Mouse (Mus musculus) neutrophil, adult 5-6 weeks (primary cell): Measurements from ENCODE around the gene Olfr95. TPM values are rescaled to one million over a fixed set of nuclear protein-coding genes. Genes with fewer than 3 reads are reported as not detected.
A peak's percentile ranks its signal among the peaks of the same experiment; 100 is the strongest.
"Not testable (repeated sequence)": the region's sequence is repeated elsewhere in the genome, so short reads cannot be mapped to it uniquely, and the experiment has no call there.

Experiments used
- ATAC-seq: fragments of 151-379, 151-347 bp; 2 replicates; pipeline ENCODE4 v1.8.0; 2017; ENCODE audit warnings: mild to moderate bottlenecking, moderate TSS enrichment; ENCODE audit not compliant: insufficient number of reproducible peaks, poor library complexity, low FRiP score, severe bottlenecking; ENCODE audit errors: extremely low read depth
- total RNA-seq: library from RNA; stranded (forward); fragments of 200-1000 nt; gene quantifications from 2 replicates; pipeline ENCODE4 v1.2.3, GENCODE M21; 2017

Olfr95 gene
- total RNA-seq, result not detected in 2 replicates

- ATAC-seq, result no peak
Measured at GRCm38 (mm10) chr17:37213018-37213417, at the start of gene Olfr95. Gene Olfr95, minus strand, starts transcription at chr17:37213118.

GRCm38 (mm10) chr17:37250544-37250943 lies 37.6 kb upstream of the Olfr95 start:
- ATAC-seq, result peak; percentile 73

DNA sequence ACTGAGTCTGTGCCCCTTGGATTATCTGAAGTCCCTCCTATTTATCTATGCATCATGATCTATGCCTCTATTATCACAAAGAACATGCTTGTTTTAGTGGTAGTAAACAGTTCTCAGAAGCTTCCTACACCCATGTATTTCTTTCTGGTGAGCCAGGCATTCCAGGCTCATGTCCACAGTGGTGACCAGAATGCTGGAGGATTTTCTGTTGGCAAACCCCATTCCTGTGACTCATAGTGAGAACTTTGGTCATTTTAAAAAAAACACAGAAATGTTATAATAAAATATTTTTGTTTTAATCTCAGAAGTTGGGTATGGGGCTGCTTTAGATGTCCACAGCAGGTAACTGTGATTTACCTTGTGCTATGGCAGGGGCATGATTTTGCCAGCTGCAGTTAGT lies 36.5 kb upstream of the Olfr95 start:
- ATAC-seq, result no peak

- ATAC-seq, result peak; percentile 97
Measured at GRCm38 (mm10) chr17:37246715-37247114, 33.8 kb upstream of the Olfr95 start.

- ATAC-seq, result no peak
Measured at GRCm38 (mm10) chr17:37242198-37242597, 29.3 kb upstream of the Olfr95 start.

GRCm38 (mm10) chr17:37237230-37237629 lies 24.3 kb upstream of the Olfr95 start, which contains the start of gene Olfr97:
Gene Olfr97, minus strand, starts transcription at chr17:37237330.
- not testable (repeated sequence) for ATAC-seq

DNA sequence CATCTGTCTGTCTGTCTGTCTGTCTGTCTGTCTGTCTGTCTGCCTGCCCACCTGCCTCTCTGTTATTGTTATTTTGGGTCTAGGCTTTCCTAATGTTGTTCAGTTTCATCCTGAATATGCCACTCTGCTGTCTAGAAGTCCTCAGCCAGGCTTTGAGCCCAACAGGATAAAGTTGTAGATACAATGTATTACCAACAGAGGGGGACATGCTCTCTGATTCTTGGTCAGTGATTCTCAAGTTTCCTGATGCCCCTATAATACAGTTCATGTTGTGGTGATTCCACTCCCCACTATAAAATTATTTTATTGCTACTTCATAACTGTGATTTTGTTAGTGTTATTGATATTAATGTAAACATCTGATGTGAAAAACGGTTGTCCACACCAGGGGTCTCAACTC lies 9.0 kb upstream of the Olfr95 start:
- ATAC-seq, result no peak

DNA sequence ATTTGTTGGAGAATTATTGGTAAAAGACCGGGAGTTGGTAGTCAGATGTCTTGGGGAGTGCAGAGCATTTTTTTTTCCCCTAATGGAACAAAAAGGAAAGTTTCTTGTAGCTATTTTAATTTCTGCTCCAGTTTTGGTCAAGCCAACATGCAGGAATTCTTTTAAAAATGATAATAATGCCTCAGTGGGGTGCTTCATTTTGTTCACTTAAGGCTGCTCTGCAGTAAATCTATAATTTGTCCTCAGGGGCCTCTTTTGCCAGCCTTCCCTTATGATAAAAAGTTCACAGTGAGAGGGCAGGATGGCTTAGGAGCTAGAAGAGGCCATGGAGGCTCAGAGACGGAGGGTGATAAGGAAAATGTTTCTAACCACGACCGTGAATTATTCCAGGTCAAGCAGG lies 6.9 kb upstream of the Olfr95 start, which contains the start of gene Olfr96:
TSS of gene Olfr96 (plus strand) at position 301 of the 400 bp plus-strand sequence.
- ATAC-seq, result no peak

DNA sequence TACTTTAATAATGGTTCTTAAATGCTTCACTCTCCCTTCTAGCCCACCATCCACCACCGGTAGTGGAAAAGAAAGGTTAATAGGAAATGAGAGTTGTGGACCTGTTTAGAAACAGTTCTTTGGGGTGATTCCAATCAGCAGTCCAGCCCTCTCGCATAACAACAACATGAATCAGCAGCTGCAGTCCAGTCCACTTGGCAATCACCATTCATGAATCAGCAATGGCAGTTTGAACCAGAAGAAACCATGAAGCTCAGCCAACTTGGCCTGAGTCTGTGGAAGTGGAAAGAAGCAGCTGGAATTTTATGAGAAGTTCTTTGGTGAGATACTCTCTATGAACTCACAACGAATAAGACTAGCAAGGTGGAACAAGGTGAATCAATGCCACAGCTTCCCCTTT lies 5.6 kb upstream of the Olfr95 start:
- ATAC-seq, result no peak

DNA sequence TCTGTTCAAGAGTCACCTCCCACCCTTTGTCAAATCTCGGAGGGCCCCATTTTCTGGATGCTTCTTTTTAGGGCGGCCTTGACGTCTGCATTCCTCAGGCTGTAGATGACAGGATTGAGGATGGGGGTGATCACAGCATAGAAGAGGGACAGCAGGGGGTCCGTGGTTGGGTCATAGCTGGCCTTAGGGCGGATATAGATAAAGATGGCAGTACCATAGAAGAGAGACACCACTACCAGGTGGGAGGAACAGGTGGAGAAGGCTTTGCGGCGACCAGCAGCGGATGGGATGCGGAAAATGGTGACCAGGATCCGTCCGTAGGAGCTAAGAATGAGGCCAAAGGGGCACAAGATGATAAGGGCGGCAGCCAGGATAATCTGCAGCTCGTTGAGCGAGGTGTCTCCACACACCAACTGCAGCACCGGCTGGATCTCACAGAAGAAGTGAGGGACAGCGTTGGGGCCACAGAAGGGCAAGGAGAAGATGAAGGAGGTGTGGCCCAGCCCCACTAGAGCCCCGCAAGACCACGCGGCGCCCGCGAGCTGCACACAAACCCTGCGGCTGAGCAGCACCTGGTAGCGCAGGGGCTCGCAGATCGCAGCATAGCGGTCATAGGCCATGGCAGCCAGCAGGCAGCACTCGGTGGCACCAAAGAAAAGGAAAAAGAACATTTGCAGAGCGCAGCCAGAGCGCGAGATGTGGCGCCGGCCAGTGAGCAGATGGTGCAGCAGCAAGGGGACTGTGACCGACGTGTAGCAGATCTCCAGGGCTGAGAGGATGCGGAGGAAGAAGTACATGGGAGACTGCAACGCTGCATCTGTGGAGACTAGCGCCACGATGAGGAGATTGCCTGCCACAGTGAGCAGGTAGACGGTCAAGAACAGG lies 1.8 kb downstream of the Olfr95 start:
- ATAC-seq, result no peak

DNA sequence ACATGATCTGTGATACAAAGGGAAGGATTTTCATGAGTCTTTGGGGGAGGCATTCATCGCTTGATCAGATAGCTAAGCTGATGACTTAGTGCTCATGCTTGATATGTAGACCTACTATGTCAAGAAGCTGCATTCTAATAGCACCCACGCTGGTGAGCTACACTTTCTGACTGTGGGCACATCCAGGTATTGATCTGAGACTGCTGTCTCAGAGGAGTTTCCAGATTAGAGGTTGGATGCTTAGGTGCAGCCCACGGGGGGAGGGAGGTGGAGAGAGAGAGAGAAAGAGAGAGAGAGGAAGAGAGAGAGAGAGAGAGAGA lies 9.0 kb downstream of the Olfr95 start:
- no peak for ATAC-seq

- ATAC-seq, result peak; percentile 91
Measured at GRCm38 (mm10) chr17:37203206-37203916, 9.6 kb downstream of the Olfr95 start.

DNA sequence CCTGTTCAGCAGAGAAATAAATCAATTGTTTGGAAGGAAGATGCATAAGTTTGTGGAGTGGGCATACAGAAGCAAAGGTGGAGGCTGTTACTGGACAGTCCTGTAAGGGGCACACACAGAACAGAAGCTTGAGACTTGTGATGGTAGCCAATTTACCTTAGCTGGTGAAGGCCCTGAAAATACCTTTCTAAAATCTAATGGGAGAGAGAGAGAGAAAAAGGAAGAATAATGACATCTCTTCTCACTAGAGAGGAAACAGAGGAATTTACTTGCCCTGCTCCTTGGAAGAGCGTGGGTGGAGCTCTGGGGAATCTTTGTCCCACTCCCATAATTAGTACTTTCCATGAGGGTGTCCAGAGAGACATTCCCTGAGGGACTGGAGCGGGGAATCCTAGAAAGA lies 12.0 kb downstream of the Olfr95 start, which contains the start of gene Olfr94:
TSS of gene Olfr94 (minus strand) at position 101 of the 400 bp plus-strand sequence.
- ATAC-seq, result no peak

DNA sequence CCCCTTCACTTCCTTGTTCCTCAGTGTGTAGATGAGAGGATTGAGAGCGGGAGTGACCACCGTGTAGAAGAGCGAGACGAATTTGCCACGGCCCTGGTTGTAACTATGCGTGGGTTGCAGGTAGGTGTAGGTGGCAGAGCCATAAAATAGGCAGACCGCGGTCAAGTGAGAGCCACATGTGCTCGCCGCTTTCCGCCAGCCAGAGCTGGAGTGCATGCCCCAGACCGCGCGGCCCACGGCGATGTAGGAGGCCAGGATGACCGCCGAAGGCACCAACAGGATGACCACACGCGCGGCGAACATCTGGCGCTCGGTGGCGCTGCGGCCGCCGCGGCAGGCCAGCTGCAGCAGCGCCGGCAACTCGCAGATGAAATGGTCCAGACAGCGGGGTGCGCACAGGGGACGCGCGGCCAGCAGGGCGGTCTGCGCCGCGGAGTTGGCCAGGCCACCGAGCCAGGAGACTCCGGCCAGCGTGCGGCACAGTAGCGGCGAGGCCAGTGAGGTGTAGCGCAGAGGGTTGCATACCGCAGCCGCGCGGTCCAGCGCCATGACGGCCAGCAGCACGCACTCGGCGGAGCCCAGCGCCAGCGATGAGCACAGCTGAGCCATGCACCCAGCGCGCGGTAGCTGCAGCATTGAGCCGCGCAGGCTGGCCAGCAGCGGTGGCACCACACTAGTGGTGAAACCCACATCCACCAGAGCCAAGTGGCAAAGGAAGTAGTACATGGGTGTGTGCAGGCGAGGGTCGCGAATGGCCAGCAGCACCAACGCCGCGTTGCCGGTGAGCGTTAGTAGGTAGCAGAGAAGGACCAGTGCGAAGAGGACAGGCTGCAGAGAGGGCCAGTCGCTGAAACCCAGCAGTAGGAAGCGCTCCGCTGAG lies 15.8 kb downstream of the Olfr95 start:
- no peak for ATAC-seq

GRCm38 (mm10) chr17:37194782-37195181 lies 18.1 kb downstream of the Olfr95 start:
- ATAC-seq, result no peak

GRCm38 (mm10) chr17:37193656-37194055 lies 19.3 kb downstream of the Olfr95 start, which contains the start of gene Ubd:
Gene Ubd, plus strand, starts transcription at chr17:37193892.
- no peak for ATAC-seq

DNA sequence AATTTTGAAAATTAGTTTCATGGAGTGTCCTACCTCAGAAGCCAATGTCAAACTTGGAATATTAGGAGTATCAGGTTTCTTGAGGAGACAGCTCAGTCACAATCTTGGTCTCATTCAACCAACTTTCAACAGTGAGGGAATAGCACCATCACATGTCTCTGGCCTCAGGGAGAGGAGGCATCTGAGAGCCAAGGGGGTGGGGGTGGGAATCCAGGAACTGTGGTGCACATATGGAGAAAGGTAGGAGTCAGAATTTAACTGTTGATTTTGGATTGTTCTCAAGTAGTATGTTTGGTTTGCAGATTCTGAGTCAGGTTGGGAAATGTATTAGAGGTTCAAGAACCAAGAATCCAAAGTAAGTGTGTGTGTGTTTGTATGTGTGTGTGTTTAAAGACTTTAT lies 19.9 kb downstream of the Olfr95 start:
- ATAC-seq, result no peak

DNA sequence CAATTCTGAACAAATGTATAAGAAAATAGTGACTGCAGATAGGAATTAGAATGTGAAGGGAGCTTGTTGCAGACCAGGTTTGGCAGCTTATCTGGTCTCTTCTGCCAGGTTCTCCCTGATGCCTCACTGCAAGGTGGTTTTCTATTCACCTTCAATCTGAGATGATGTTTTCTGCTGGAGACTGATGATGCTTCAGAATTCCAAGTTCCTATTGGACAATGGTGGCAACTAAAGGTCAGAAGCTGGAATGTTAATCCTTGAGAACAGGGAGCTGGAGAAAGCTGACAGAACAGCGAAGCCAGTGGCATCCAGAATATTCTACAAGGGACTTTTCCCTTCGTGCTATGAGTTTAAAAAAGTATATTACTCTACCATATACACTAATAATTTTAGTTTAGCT lies 22.2 kb downstream of the Olfr95 start:
- ATAC-seq, result no peak

DNA sequence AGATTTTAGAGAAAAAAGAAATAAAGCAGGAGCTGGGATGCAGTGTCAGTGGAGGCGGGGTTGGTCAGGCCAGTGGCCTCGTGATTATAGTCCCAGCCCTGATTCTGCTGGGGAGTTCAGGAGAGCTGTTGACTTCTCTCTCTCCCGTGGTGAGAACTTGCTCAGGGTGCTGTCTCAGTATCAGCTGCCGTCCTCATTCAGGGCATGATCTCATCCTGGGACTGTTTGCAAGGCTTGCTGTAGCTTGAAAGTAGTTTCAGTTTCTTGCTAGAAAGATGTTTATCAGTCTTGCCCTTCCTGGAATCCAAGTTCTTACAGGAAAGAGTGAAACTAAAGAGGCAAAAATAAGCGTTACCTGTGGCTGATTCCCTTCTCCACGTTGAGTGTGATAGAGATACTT lies 27.4 kb downstream of the Olfr95 start:
- no peak for ATAC-seq
